Mouse (Mus musculus): ENCODE results near the gene Wscd2. TPM values are rescaled to one million over a fixed set of nuclear protein-coding genes. Genes with fewer than 3 reads are reported as not detected.

Wscd2 gene
- polyA plus RNA-seq, 1 experiment from 2014 or later, result 7.1 TPM

DNA sequence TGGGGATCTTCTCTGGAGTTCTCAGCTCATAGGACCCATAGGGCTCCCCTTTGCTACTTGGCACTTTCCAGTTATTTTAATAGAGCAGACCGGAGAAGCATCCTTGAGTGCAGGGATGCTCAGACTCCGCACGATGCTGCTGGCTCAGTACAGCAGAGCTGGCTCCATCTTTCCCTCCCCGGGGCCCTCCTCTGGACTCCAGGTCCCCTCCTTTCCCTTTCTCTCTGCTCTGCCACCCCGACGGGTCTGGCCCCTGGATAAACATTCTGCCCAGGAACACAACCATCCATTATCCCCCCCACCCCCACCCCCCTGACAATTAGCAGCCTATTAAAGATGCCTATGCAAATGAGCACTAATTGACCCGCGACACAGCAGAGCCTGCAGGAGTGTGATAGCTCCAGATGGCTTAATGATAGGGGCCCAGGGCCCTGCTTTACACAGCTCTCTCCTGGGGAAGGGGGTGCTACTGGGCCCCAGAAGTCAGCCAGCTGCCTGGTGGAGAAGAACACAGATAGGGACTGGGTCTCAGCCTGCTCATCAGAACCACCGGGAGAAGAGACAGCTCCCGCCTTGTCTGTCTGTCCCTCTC lies 52.8 kb downstream of the Wscd2 start:
- Histone ChIP-seq H3K9ac (no peak overlapping the region), H3K27ac (no peak overlapping the region), H3K36me3 (no peaks in the 10 kb centered on the region), H3K4me2 (replicated peaks) (no peak overlapping the region), H3K4me3 (no peak overlapping the region), H3K4me1 (peaks cover 7% of the 10 kb centered on the region; the same call in 1 of the 2 replicates), H3K27me3 (peaks cover 23% of the 10 kb centered on the region), H3K9me3 (no peaks in the 10 kb centered on the region)
- ATAC-seq (ENCODE audit: low FRiP score, low read depth), result no peak
- WGBS, result 23% methylated on average over 10 of the region's 10 CpGs

DNA sequence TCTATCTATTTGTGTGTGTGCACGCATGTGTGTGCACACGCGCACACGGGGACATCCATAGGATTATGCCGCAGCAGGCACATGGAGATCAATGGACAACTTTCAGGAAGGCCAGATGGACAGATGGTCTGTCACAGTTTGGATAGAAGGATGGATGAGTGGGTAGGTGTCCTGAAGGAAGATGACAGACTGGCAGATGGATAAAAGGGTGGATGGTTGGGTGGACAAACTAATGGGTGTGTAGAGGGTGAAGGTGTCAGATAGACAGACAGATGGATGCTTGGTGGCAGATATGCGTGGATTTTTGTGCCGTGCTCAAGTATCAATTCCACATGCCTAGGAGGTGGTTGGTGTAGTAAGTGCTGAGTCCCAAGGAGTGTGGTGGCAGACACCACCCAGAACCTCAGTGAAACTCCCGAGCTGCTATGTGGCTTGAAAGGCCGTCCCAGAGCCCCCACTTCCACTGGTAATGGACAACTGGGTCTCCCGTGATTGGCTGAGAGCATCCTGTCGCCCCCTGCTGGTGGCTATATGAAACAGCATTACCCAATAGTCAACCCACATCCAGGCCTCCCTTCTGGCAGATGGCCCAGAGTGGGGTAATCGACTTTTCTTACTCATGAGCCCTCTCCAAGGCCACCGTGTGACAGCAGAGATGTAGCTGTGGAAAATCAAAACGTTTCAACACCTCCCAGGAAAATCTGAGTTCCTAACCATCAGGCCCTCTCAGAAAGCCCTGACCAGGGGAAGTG lies 58.0 kb downstream of the Wscd2 start:
- H3K4me2 ChIP-seq (replicated peaks), result no peak overlapping the region
- H3K4me1 ChIP-seq, result peaks cover 26% of the 10 kb centered on the region
- peaks cover 47% of the 10 kb centered on the region for H3K27me3 ChIP-seq
- H3K36me3 ChIP-seq, result no peaks in the 10 kb centered on the region
- H3K9ac ChIP-seq, result no peak overlapping the region
- no peak for ATAC-seq (ENCODE audit: low FRiP score, low read depth)
- 56% methylated on average over 14 of the region's 14 CpGs for WGBS
- no peak overlapping the region for H3K27ac ChIP-seq
- no peak overlapping the region for H3K4me3 ChIP-seq
- H3K9me3 ChIP-seq, result no peaks in the 10 kb centered on the region

DNA sequence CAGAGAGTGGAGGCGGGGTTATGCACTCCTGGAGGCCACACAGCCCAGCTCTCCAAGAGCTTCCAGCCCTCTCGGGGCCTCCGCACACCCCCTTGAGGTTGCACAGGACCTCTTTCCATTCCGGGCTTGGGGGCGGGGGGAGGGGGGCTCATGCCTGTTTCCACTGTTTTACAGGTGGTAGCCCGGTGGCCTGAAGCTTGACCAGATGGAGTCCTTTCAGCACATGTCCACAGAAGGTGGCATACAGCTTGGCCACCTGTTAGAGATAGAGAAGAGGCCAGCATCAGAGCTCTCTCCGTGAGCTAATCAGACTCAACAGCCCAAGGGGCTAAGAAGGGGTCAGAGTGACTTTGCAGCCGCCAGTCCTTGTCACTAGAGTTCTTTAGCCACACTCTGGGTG lies 60.1 kb downstream of the Wscd2 start:
- Histone ChIP-seq H3K9me3 (no peaks in the 10 kb centered on the region), H3K27me3 (peaks cover 53% of the 10 kb centered on the region), H3K4me3 (no peak overlapping the region), H3K9ac (no peak overlapping the region), H3K36me3 (no peaks in the 10 kb centered on the region), H3K4me1 (peaks cover 44% of the 10 kb centered on the region), H3K27ac (no peak overlapping the region), H3K4me2 (replicated peaks) (no peak overlapping the region)
- ATAC-seq (ENCODE audit: low FRiP score, low read depth), result no peak
- 46% methylated on average over 8 of the region's 8 CpGs for WGBS

DNA sequence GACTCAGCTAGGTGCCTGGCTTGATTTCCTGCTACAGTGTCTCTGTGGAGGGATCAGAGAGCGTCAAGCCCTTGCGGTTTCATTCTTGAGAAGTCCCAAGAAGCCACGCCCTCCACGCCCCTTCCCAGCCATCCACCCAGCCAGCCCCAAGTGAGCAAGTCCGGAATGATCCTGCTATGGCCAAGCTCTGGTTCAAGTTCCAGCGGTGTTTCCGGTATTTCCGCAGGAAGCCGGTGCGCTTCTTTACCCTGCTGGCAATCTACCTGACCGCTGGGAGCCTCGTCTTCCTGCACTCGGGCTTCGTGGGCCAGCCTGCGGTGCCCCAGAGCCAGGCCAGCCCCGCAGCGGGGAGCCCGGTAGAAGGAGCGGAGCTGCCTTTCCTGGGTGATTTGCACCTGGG lies 60.6 kb downstream of the Wscd2 start:
- Histone ChIP-seq H3K36me3 (no peaks in the 10 kb centered on the region), H3K4me3 (no peak overlapping the region), H3K9me3 (no peaks in the 10 kb centered on the region), H3K4me1 (peaks cover 44% of the 10 kb centered on the region), H3K27ac (no peak overlapping the region), H3K27me3 (peaks cover 53% of the 10 kb centered on the region), H3K9ac (no peak overlapping the region), H3K4me2 (replicated peaks) (no peak overlapping the region)
- 20% methylated on average over 19 of the region's 19 CpGs for WGBS
- no peak for ATAC-seq (ENCODE audit: low FRiP score, low read depth)

DNA sequence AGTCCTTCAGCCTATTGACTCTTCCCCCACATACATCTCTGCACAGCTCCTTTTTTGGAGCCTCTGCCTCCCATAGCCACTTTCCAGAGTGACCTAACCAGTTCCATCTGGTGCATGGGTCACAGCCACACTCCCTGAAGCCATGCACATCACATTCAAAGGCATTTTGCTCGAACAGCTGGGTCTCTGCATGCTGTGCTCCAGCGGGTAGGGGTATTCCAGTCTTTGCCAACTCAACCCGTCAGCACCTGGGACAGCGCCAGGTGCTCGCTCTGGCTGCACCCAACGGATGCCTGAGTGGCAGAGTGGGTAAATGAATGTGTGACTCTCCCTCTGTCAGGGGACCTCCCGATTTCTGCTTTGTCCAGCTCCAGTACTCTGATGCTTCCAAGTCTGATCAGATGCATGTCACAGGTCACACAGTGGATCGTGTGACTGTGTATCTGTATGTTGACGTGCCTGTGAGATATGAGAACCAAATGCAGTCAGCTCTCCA lies 63.3 kb downstream of the Wscd2 start:
- no peaks in the 10 kb centered on the region for H3K36me3 ChIP-seq
- no peak overlapping the region for H3K4me3 ChIP-seq
- ATAC-seq (ENCODE audit: low FRiP score, low read depth), result peak; percentile 69; the same call in 1 of the 2 replicates
- no peaks in the 10 kb centered on the region for H3K9me3 ChIP-seq
- no peak overlapping the region for H3K27ac ChIP-seq
- no peak overlapping the region for H3K4me2 ChIP-seq (replicated peaks)
- H3K4me1 ChIP-seq, result peaks cover 44% of the 10 kb centered on the region
- peaks cover 50% of the 10 kb centered on the region for H3K27me3 ChIP-seq
- no peak overlapping the region for H3K9ac ChIP-seq
- WGBS, result 11% methylated on average over 9 of the region's 9 CpGs

DNA sequence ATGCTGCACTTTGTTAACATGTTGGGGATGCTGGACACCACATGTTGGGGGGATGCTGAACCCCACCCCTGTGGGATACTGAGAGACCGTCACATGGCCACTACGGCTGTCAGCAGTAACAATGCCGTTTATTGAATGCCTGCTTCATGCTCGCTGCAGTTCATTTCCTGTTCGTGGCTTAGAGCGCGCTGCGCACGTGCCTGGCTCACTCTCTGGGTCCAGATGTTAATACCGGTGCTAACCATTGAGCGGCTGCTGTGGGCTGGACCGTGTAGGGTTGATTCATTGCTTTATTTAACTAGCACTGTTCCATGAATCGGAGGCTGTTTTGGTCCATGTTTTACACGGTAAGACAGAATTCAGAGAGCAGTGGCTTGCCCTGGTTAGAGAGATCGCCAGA lies 64.0 kb downstream of the Wscd2 start:
- Histone ChIP-seq H3K4me1 (peaks cover 44% of the 10 kb centered on the region), H3K9ac (no peak overlapping the region), H3K36me3 (no peaks in the 10 kb centered on the region), H3K9me3 (no peaks in the 10 kb centered on the region), H3K27ac (no peak overlapping the region), H3K4me3 (no peak overlapping the region), H3K4me2 (replicated peaks) (no peak overlapping the region), H3K27me3 (peaks cover 49% of the 10 kb centered on the region)
- WGBS, result 22% methylated on average over 15 of the region's 15 CpGs
- ATAC-seq (ENCODE audit: low FRiP score, low read depth), result peak; percentile 34; the same call in 1 of the 2 replicates

DNA sequence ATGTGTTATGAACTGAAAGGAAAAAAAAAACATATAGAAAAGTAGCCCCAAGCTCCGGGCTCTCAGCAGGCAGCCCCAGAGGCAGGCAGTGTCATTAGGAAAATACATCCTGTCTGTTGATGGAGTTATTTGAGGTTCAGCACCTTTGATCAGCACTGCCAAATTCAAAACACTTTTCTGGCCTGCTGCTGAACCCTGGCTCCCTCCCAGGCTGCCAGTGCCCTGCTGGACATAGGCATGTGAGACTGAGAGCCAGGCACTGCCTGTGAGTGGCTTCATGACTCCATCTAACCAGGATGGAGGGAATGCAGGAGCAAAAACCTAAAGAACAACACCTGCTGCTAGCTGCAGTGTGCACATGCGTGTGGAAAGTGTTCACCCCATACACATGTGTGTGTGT lies 64.4 kb downstream of the Wscd2 start:
- Histone ChIP-seq H3K9me3 (no peaks in the 10 kb centered on the region), H3K27me3 (peaks cover 45% of the 10 kb centered on the region), H3K36me3 (no peaks in the 10 kb centered on the region), H3K27ac (no peak overlapping the region), H3K4me2 (replicated peaks) (no peak overlapping the region), H3K9ac (no peak overlapping the region), H3K4me3 (no peak overlapping the region), H3K4me1 (peaks cover 44% of the 10 kb centered on the region)
- 55% methylated on average over 2 of the region's 2 CpGs for WGBS
- ATAC-seq (ENCODE audit: low FRiP score, low read depth), result no peak

DNA sequence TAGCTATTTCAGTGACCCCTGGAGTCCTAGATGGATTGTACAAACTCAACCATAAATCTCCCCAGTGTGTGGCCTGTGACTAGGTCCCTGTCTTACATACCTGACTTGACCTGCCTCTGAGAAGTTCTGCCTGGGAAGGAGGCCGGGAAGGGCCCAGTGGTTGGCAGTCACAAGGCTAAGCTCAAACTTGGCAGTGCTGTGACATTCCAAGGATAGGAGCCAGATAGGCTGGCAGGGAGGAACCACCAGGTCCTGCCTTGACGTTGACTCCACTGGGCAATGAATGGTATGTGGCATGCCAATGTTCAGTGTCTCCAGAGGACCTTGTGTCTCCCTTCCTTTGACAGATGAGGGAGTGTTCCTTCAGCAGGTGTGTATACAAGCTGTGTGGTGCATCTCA lies 65.6 kb downstream of the Wscd2 start:
- Histone ChIP-seq H3K4me1 (peaks cover 37% of the 10 kb centered on the region), H3K4me2 (replicated peaks) (no peak overlapping the region), H3K36me3 (no peaks in the 10 kb centered on the region), H3K27ac (no peak overlapping the region), H3K9me3 (no peaks in the 10 kb centered on the region), H3K27me3 (peaks cover 36% of the 10 kb centered on the region), H3K4me3 (no peak overlapping the region), H3K9ac (no peak overlapping the region)
- WGBS, result 70% methylated on average over 2 of the region's 2 CpGs
- ATAC-seq (ENCODE audit: low FRiP score, low read depth), result no peak

DNA sequence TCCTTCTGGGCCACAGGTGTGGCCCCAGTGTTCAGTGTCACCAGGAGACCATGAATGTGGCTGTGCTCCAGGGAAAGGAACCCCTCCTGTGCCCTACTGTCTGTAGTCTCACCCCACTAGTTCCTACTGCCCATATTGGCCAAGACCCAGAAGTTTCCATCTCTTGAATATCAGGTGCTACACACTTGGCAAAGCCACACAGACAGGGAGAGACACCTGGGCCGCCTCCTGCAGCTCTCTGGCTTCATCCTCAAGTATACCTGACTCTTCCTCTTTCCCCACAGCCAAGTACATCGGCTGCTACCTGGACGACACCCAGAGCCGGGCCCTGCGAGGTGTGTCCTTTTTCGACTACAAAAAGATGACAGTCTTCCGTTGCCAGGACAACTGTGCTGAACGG lies 67.9 kb downstream of the Wscd2 start:
- Histone ChIP-seq H3K27me3 (peaks cover 12% of the 10 kb centered on the region), H3K27ac (no peak overlapping the region), H3K9me3 (no peaks in the 10 kb centered on the region), H3K9ac (no peak overlapping the region), H3K36me3 (no peaks in the 10 kb centered on the region), H3K4me1 (peaks cover 18% of the 10 kb centered on the region), H3K4me2 (replicated peaks) (no peak overlapping the region), H3K4me3 (no peak overlapping the region)
- no peak for ATAC-seq (ENCODE audit: low FRiP score, low read depth)
- WGBS, result 89% methylated on average over 8 of the region's 8 CpGs

DNA sequence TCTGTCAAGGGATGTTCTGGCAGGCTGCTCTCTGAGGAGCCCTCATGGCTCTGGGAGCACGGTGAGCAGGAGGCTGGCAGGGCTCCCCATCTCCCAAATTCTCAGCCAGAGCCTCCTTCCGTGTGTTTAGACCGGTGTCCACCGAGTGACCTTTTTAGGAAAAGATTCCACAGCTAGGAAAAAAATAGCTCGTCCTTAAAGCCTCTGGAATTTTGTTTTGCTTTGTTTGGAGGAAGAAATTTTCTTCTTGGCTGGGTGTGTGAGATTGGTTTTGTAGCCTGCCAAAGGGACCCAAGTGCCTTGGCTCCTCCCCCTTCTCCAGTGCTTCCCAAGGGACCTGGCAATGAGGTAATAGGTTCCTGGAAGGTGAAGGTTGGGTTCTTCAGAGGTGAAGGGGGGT lies 69.5 kb downstream of the Wscd2 start:
- Histone ChIP-seq H3K9me3 (no peaks in the 10 kb centered on the region), H3K27ac (no peak overlapping the region), H3K36me3 (no peaks in the 10 kb centered on the region), H3K4me1 (peaks cover 3% of the 10 kb centered on the region), H3K9ac (no peak overlapping the region), H3K4me2 (replicated peaks) (no peak overlapping the region), H3K4me3 (no peak overlapping the region), H3K27me3 (peaks cover 6% of the 10 kb centered on the region; the same call in 1 of the 2 replicates)
- no peak for ATAC-seq (ENCODE audit: low FRiP score, low read depth)
- WGBS, result 73% methylated on average over 5 of the region's 5 CpGs

DNA sequence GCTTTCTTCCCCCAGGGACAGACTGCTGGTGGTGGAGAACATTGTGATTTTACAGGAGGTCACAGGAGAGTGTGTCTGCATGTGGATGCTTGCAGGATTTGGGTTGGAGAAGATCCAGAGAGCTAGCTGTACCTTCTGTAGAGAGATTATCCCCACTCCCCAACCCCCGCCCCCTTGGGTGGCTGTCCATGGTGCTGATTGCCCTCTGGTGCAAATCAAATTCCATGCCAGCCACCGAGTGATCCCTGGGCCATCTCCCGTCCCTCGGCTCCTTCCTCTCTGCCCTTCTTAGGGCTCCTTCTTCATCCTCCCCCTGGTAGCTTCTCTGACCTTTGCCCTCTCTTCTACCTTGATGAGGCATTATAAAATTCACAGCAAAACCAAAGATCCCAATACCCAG lies 74.3 kb downstream of the Wscd2 start:
- WGBS, result 16% methylated on average over 3 of the region's 4 CpGs
- no peak for ATAC-seq (ENCODE audit: low FRiP score, low read depth)
- H3K9me3 ChIP-seq, result no peaks in the 10 kb centered on the region
- H3K4me2 ChIP-seq (replicated peaks), result no peak overlapping the region
- H3K4me3 ChIP-seq, result no peak overlapping the region
- H3K9ac ChIP-seq, result no peak overlapping the region
- H3K36me3 ChIP-seq, result no peaks in the 10 kb centered on the region
- H3K4me1 ChIP-seq, result no peaks in the 10 kb centered on the region
- no peaks in the 10 kb centered on the region for H3K27me3 ChIP-seq
- no peak overlapping the region for H3K27ac ChIP-seq

DNA sequence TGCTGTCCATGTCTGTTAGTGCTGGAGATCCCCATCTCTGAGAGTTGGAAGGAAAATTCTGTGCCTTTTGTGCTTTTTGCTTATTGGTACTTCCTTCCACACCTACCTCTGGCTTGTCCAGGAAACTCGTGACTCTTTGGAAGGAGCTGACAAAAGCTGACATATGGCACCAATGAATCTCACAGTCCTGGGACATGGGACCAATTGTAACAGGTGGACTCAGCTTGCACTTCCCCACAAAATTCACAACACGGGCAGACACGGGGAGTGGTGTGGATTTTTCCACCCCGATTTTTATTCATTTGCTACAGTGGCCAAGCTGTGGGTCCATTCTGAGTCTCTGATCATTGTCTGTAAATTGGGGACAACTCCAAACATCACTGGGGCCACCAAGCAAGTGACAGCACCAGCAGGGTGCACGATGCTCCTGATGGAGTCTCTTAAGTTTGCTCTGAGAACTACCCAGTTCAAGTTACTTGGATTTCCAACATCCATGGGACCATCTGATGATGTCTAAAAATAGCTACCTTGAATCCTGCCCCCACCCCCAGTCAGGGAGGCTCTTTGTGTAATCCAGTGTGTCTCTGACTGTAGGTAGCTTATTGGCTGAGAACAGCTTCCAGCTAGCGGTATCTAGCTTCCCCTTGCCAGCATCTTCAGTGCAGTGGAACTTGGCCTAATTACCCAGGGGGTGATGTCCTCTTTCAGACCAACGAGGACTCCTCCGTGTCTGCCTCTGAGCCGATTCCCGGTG lies 75.1 kb downstream of the Wscd2 start:
- Histone ChIP-seq H3K9ac (no peak overlapping the region), H3K4me1 (no peaks in the 10 kb centered on the region; the same call in 1 of the 2 replicates), H3K36me3 (no peaks in the 10 kb centered on the region), H3K27me3 (no peaks in the 10 kb centered on the region), H3K4me3 (no peak overlapping the region), H3K4me2 (replicated peaks) (no peak overlapping the region), H3K9me3 (no peaks in the 10 kb centered on the region; the same call in 1 of the 2 replicates), H3K27ac (no peak overlapping the region)
- no peak for ATAC-seq (ENCODE audit: low FRiP score, low read depth)
- 77% methylated on average over 10 of the region's 10 CpGs for WGBS
